Mouse (Mus musculus) myocyte (in vitro differentiated cells): Measurements from ENCODE around the gene Igdcc3.
A peak's percentile ranks its signal among the peaks of the same experiment; 100 is the strongest.

ENCODE experiments used
- CEBPB ChIP-seq: IDR thresholded peaks from 2 replicates; pipeline ENCODE4 v1.6.1; 2011; ENCODE audit warnings: mild to moderate bottlenecking, moderate library complexity; ENCODE audit not compliant: poor library complexity, insufficient read depth, severe bottlenecking
- E2F4 ChIP-seq: IDR thresholded peaks from one replicate; pipeline ENCODE4 v1.6.1; 2011; ENCODE audit warnings: mild to moderate bottlenecking, control low read depth, moderate library complexity; ENCODE audit not compliant: insufficient read depth
- MAX ChIP-seq: IDR thresholded peaks from one replicate; pipeline ENCODE4 v1.6.1; 2011; ENCODE audit warnings: low read depth, mild to moderate bottlenecking, control low read depth
- MYOD1 ChIP-seq, 3 experiments: IDR thresholded peaks; one replicate each; pipeline ENCODE4 v1.6.1; 2011; ENCODE audit warnings: control low read depth in 2 of 3, low read depth in 2 of 3, mild to moderate bottlenecking in 2 of 3, moderate library complexity in 1 of 3; ENCODE audit not compliant: insufficient read length in 2 of 3, control insufficient read depth in 1 of 3
- MYOG ChIP-seq, 3 experiments: IDR thresholded peaks; one replicate each; pipeline ENCODE4 v1.6.1; 2011; ENCODE audit warnings: control low read depth in 2 of 3, low read depth in 2 of 3, mild to moderate bottlenecking in 2 of 3; ENCODE audit not compliant: insufficient read length in 2 of 3, control insufficient read depth in 1 of 3, insufficient read depth in 1 of 3
- POLR2A ChIP-seq: IDR thresholded peaks from one replicate; pipeline ENCODE4 v1.6.1; 2011; ENCODE audit warnings: low read depth, mild to moderate bottlenecking, control low read depth, moderate library complexity; ENCODE audit not compliant: insufficient read length
- POLR2AphosphoS2 ChIP-seq: IDR thresholded peaks from one replicate; pipeline ENCODE4 v1.6.1; 2011; ENCODE audit warnings: low read depth, control low read depth; ENCODE audit not compliant: insufficient read length
- REST ChIP-seq: IDR thresholded peaks from one replicate; pipeline ENCODE4 v1.6.1; 2011; ENCODE audit warnings: mild to moderate bottlenecking, control low read depth, moderate library complexity; ENCODE audit not compliant: insufficient read depth, insufficient read length
- SRF ChIP-seq: IDR thresholded peaks from one replicate; pipeline ENCODE4 v1.6.1; 2011; ENCODE audit warnings: low read depth; ENCODE audit not compliant: control insufficient read depth, insufficient read length
- TCF12 ChIP-seq: IDR thresholded peaks from one replicate; pipeline ENCODE4 v1.6.1; 2011; ENCODE audit warnings: mild to moderate bottlenecking, control low read depth; ENCODE audit not compliant: poor library complexity, insufficient read depth, severe bottlenecking
- USF1 ChIP-seq: IDR thresholded peaks from one replicate; pipeline ENCODE4 v1.6.1; 2011; ENCODE audit warnings: low read depth, mild to moderate bottlenecking, control low read depth, moderate library complexity

DNA sequence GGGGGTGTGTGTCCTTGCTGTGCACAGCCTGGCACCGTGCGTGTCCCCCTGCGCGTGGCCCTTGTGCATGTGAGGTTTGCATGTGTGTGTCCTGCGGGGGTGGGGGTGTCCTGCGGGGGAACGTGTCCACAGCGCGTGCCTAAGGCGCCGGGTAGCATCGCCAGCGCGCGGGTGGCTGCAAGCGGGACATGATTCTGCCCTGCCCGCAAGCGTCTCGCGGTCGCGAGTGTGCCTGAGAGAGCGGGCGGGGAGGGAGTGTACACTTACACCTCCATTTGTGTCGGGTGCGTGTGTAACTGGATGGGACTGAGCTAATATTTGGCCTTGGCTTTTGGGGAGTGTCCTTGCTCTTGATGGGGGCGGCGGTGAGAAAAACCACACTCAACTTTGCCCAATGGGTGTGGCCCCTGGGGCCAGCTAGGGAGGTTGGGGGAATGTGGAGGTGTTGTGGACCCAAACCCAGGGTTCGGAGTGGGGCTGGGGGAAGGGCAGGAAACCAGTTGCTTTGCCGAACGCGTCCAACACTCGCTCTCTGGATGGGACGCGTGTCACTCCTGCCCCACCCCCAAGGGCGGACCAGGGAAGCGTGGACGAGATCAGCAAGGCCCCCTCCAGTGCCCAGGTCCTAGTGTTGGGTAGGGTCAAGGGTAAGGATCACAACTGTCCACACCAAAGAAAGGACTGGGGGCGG is 39.2 kb upstream of the Igdcc3 start:
- no peak for TF ChIP-seq MAX
- no peak for TF ChIP-seq POLR2A
- TF ChIP-seq MYOG (IDR thresholded peaks at IDR 0.05; ENCODE audit: control insufficient read depth in 1 of 3, insufficient read depth in 1 of 3, insufficient read length in 2 of 3, low read depth in 2 of 3), result peak in 2 of 3 experiments; percentile 25 to 47
- TF ChIP-seq E2F4, result no peak
- peak in 1 of 3 experiments; percentile 59 for TF ChIP-seq MYOD1 (IDR thresholded peaks at IDR 0.05; ENCODE audit: control insufficient read depth in 1 of 3, insufficient read length in 2 of 3, low read depth in 2 of 3)
- no peak for TF ChIP-seq USF1
- TF ChIP-seq CEBPB, result no peak
- TF ChIP-seq REST, result no peak
- TF ChIP-seq SRF, result no peak
- no peak for TF ChIP-seq TCF12
- TF ChIP-seq POLR2AphosphoS2, result peak; percentile 9
